Mouse (Mus musculus) kidney, postnatal 0 days (tissue): ENCODE results near the gene Set. TPM values are rescaled to one million over a fixed set of nuclear protein-coding genes. Genes with fewer than 3 reads are reported as not detected.

Experiments
- ATAC-seq: fragments of 200-750 bp; cut with Nextera tagmentation; replicated peaks from 2 replicates; pipeline ENCODE4 v1.8.0; 2017; ENCODE audit warnings: low read depth, moderate number of reproducible peaks, moderate TSS enrichment, moderate library complexity; ENCODE audit not compliant: low FRiP score
- DNase-seq: peaks from one replicate; pipeline ENCODE4 v3.0.0-alpha.2; 2016; ENCODE audit warnings: low spot score
- H3K27ac ChIP-seq: fragments of 300-500 bp; sonication (generic); 2 replicates; pipeline ENCODE4 v1.5.1; 2014; ENCODE audit warnings: mild to moderate bottlenecking
- H3K27me3 ChIP-seq: fragments of 300-500 bp; sonication (generic); 2 replicates; pipeline ENCODE4 v1.6.1; 2014; ENCODE audit warnings: low read length, mixed read lengths; ENCODE audit not compliant: insufficient read depth
- H3K36me3 ChIP-seq: fragments of 300-500 bp; sonication (generic); 2 replicates; pipeline ENCODE4 v1.6.1; 2014; ENCODE audit warnings: low read length, mixed read lengths; ENCODE audit not compliant: insufficient read depth
- H3K4me1 ChIP-seq: fragments of 300-500 bp; sonication (generic); replicated peaks from 2 replicates; pipeline ENCODE4 v1.6.1; 2014; ENCODE audit warnings: antibody characterized with exemption, low read length, mixed read lengths; ENCODE audit not compliant: insufficient read depth
- H3K4me2 ChIP-seq: fragments of 300-500 bp; sonication (generic); 2 replicates; pipeline ENCODE4 v1.6.1; 2014; ENCODE audit warnings: mild to moderate bottlenecking, low read length, moderate library complexity, mixed read lengths
- H3K4me3 ChIP-seq: fragments of 300-500 bp; sonication (generic); replicated peaks from 2 replicates; pipeline ENCODE4 v1.5.1; 2014; ENCODE audit warnings: low read depth, low read length
- H3K9ac ChIP-seq: fragments of 300-500 bp; sonication (generic); 2 replicates; pipeline ENCODE4 v1.6.1; 2014; ENCODE audit warnings: low read depth, low read length
- H3K9me3 ChIP-seq: fragments of 300-500 bp; sonication (generic); replicated peaks from 2 replicates; pipeline ENCODE4 v1.6.1; 2016; ENCODE audit warnings: low read length, inconsistent platforms, mixed read lengths
- CTCF ChIP-seq: IDR thresholded peaks from 2 replicates; pipeline ENCODE4 v1.5.1; 2016; ENCODE audit warnings: antibody characterized with exemption, low read depth, mild to moderate bottlenecking, moderate library complexity
- WGBS: fragments of 180-500 bp; shearing (Covaris S2); extraction: QIAGEN DNeasy Blood & Tissue Kit; methylation state at CpG from one replicate; pipeline ENCODE4 v1.1.7; 2014; 5-methylcytosine and 5-hydroxymethylcytosine counted together
- polyA plus RNA-seq: library from polyadenylated mRNA; unstranded; fragments of >200 nt; fragmentation: Nextera tagmentation; extraction: Ambion mirVana; gene quantifications from 2 replicates; pipeline ENCODE4 v1.2.1, GENCODE M21; 2015

Gene Set
- polyA plus RNA-seq, 1 experiment from 2014 or later = 412 TPM

- Histone ChIP-seq H3K27ac (no peak overlapping the region), H3K4me1 (no peaks in the 10 kb centered on the region), H3K4me2 (no peak overlapping the region), H3K36me3 (no peaks in the 10 kb centered on the region), H3K9ac (no peak overlapping the region), H3K9me3 (no peaks in the 10 kb centered on the region), H3K4me3 (no peak overlapping the region), H3K27me3 (no peaks in the 10 kb centered on the region)
- no peak for TF ChIP-seq CTCF
- DNase-seq = no peak
- 90% methylated on average over 3 of the region's 3 CpGs for WGBS
- no peak for ATAC-seq
These were observed 442 bp upstream of the Set start for GRCm38 (mm10) chr2:30056736-30057135.

GRCm38 (mm10) chr2:30058418-30058817 lies 1.2 kb downstream of the Set start:
- ATAC-seq = no peak
- WGBS = 61% methylated on average over 5 of the region's 5 CpGs

GRCm38 (mm10) chr2:30061215-30062166 lies 4.3 kb downstream of the Set start:
- peaks cover 18% of the 10 kb centered on the region for H3K4me1 ChIP-seq
- no peaks in the 10 kb centered on the region for H3K27me3 ChIP-seq
- ATAC-seq = no peak
- WGBS = 7% methylated on average over 37 of the region's 37 CpGs
- DNase-seq = peak; percentile 71
- no peaks in the 10 kb centered on the region for H3K9me3 ChIP-seq
- H3K36me3 ChIP-seq = no peaks in the 10 kb centered on the region
- H3K9ac ChIP-seq = peak overlapping the region; percentile 67
- peak overlapping the region; percentile 91 for H3K27ac ChIP-seq
- TF ChIP-seq CTCF = no peak
- peak overlapping the region; percentile 48 for H3K4me3 ChIP-seq
- H3K4me2 ChIP-seq = peak overlapping the region; percentile 89

More at GRCm38 (mm10) chr2:30058418-30058817, 1.2 kb downstream of the Set start:
- H3K4me2 ChIP-seq = no peak overlapping the region
- no peaks in the 10 kb centered on the region for H3K27me3 ChIP-seq
- H3K4me1 ChIP-seq = peaks cover 3% of the 10 kb centered on the region; the same call in 1 of the 2 replicates
- no peak overlapping the region for H3K4me3 ChIP-seq
- DNase-seq = no peak
- H3K9me3 ChIP-seq = no peaks in the 10 kb centered on the region
- no peak for TF ChIP-seq CTCF
- no peaks in the 10 kb centered on the region for H3K36me3 ChIP-seq
- no peak overlapping the region for H3K9ac ChIP-seq
- no peak overlapping the region for H3K27ac ChIP-seq

GRCm38 (mm10) chr2:30062249-30063093 lies 5.3 kb downstream of the Set start:
- peak overlapping the region; percentile 67 for H3K9ac ChIP-seq
- no peak for TF ChIP-seq CTCF
- DNase-seq (peak; percentile 86), ATAC-seq (peak; percentile 41; the same call in 1 of the 2 replicates)
- H3K27ac ChIP-seq = peak overlapping the region; percentile 91
- no peaks in the 10 kb centered on the region for H3K36me3 ChIP-seq
- no peaks in the 10 kb centered on the region for H3K9me3 ChIP-seq
- H3K4me2 ChIP-seq = peak overlapping the region; percentile 89
- H3K4me3 ChIP-seq = peak overlapping the region; percentile 48
- peaks cover 18% of the 10 kb centered on the region for H3K4me1 ChIP-seq
- WGBS = under 1% methylated on average over 40 of the region's 40 CpGs
- no peaks in the 10 kb centered on the region for H3K27me3 ChIP-seq

- no peaks in the 10 kb centered on the region for H3K36me3 ChIP-seq
- DNase-seq (no peak), ATAC-seq (no peak)
- peak overlapping the region; percentile 91 for H3K27ac ChIP-seq
- no peak for TF ChIP-seq CTCF
- no peaks in the 10 kb centered on the region for H3K27me3 ChIP-seq
- peak overlapping the region; percentile 89 for H3K4me2 ChIP-seq
- peak overlapping the region; percentile 67 for H3K9ac ChIP-seq
- 3% methylated on average over 8 of the region's 8 CpGs for WGBS
- H3K4me3 ChIP-seq = peak overlapping the region; percentile 48
- H3K4me1 ChIP-seq = peaks cover 23% of the 10 kb centered on the region
- no peaks in the 10 kb centered on the region for H3K9me3 ChIP-seq
These were observed 6.1 kb downstream of the Set start for GRCm38 (mm10) chr2:30063235-30063634.

GRCm38 (mm10) chr2:30063791-30064190 lies 6.6 kb downstream of the Set start:
- Histone ChIP-seq H3K27me3 (no peaks in the 10 kb centered on the region), H3K4me3 (no peak overlapping the region; the same call in 1 of the 2 replicates), H3K27ac (peak overlapping the region; percentile 91; the same call in 1 of the 2 replicates), H3K9me3 (no peaks in the 10 kb centered on the region), H3K4me2 (peak overlapping the region; percentile 89), H3K9ac (no peak overlapping the region; the same call in none of the 2 replicates), H3K36me3 (0 out of 2 replicates have a peak, but pooled peaks cover under 1% of the 10 kb centered on the region), H3K4me1 (peaks cover 23% of the 10 kb centered on the region)
- ATAC-seq = no peak
- no peak for DNase-seq
- WGBS = 1% methylated on average over 3 of the region's 3 CpGs
- no peak for TF ChIP-seq CTCF
